Mouse (Mus musculus) CD4-positive, CD25-positive, alpha-beta regulatory T cell (primary cell): ENCODE results near the gene Ppfia2. TPM values are rescaled to one million over a fixed set of nuclear protein-coding genes. Genes with fewer than 3 reads are reported as not detected.

Source experiments
- polyA plus RNA-seq: library from polyadenylated mRNA; unstranded; fragments of 100-300 nt; shearing (Covaris generic); gene quantifications from one replicate; pipeline ENCODE4 v1.2.1, GENCODE M21; 2017

Gene Ppfia2
- polyA plus RNA-seq: 0.10 TPM

DNA sequence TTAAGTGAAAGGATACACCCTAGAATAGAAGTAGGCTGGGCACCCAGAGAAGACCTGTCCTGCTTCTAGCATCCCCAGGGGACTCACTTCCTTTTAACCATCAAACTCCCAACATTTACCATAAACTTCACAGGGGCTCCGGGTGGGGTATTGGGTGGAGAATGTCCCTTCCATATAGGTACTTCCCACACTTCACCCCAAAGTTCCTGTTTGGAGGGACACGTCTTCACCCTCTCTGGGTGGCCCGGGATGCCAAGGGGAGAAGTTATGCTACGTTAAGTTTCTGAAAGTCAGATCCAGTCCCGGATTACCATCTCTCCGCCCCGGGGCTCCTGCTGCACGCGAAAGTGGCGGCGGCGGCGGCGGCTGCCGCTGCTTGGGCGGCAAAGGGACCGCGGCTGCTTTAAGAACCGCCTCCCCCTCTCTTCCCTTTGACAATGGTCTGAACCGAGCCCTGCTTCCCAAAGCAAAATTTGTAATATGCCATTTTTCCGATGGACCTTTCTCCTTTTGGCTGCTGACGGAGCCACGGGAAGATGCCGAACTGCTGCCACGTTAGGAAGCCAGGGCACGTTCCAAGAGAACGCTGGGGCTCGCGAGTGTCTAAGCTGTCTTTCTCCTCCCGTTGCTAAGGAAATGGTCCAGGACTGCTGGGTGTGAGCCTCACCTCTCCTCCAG is at the start of gene Ppfia2:
Gene Ppfia2 (plus strand): TSS at position 485 of the 678 bp plus-strand sequence.

